Mouse (Mus musculus) hindbrain, embryonic 10.5 days (tissue): ENCODE results near the gene Peli2. TPM values are rescaled to one million over a fixed set of nuclear protein-coding genes. Genes with fewer than 3 reads are reported as not detected.

ENCODE experiments used
- DNase-seq: peaks from one replicate; pipeline ENCODE4 v3.0.0-alpha.2; 2017; ENCODE audit warnings: low spot score
- H3K27ac ChIP-seq: fragments of 300-500 bp; sonication (generic); 2 replicates; pipeline ENCODE4 v1.5.1; 2016; ENCODE audit warnings: mild to moderate bottlenecking, moderate library complexity
- H3K27me3 ChIP-seq: fragments of 300-500 bp; sonication (generic); 2 replicates; pipeline ENCODE4 v1.6.1; 2016; ENCODE audit warnings: mild to moderate bottlenecking; ENCODE audit not compliant: poor library complexity, insufficient read depth, severe bottlenecking
- H3K36me3 ChIP-seq: fragments of 300-500 bp; sonication (generic); 2 replicates; pipeline ENCODE4 v1.6.1; 2016; ENCODE audit warnings: mild to moderate bottlenecking, moderate library complexity
- H3K4me1 ChIP-seq: fragments of 300-500 bp; sonication (generic); replicated peaks from 2 replicates; pipeline ENCODE4 v1.6.1; 2016; ENCODE audit warnings: mild to moderate bottlenecking
- H3K4me3 ChIP-seq: fragments of 300-500 bp; sonication (generic); 2 replicates; pipeline ENCODE4 v1.5.1; 2016; ENCODE audit warnings: mild to moderate bottlenecking, moderate library complexity
- H3K9me3 ChIP-seq: fragments of 300-500 bp; sonication (generic); 2 replicates; pipeline ENCODE4 v1.6.1; 2016; ENCODE audit warnings: mild to moderate bottlenecking, moderate library complexity
- WGBS: fragments of 180-500 bp; shearing (Covaris S2); methylation state at CpG from one replicate; pipeline ENCODE4 v1.1.7; 2016; 5-methylcytosine and 5-hydroxymethylcytosine counted together
- polyA plus RNA-seq: library from polyadenylated mRNA; unstranded; fragments of >200 nt; fragmentation: Nextera tagmentation; extraction: Ambion mirVana; gene quantifications from 2 replicates; pipeline ENCODE4 v1.2.1, GENCODE M21; 2016

Peli2 gene
- polyA plus RNA-seq, 1 experiment from 2014 or later: 16.9 TPM

- Histone ChIP-seq H3K4me1 (peaks cover 95% of the 10 kb centered on the region), H3K27me3 (no peaks in the 10 kb centered on the region), H3K27ac (0 out of 2 replicates have a peak overlapping the region, but pooled peaks have one; percentile 35), H3K4me3 (no peak overlapping the region), H3K36me3 (peaks cover 4% of the 10 kb centered on the region; the same call in 1 of the 2 replicates), H3K9me3 (no peaks in the 10 kb centered on the region)
- no peak for DNase-seq
- WGBS: 84% methylated on average over 6 of the region's 6 CpGs
Observed at GRCm38 (mm10) chr14:48130021-48130420, 9.4 kb downstream of the Peli2 start.

- WGBS: 49% methylated on average over 20 of the region's 20 CpGs
- peak overlapping the region; percentile 77 for H3K27ac ChIP-seq
- no peaks in the 10 kb centered on the region for H3K27me3 ChIP-seq
- H3K4me1 ChIP-seq: peaks cover 95% of the 10 kb centered on the region
- H3K4me3 ChIP-seq: no peak overlapping the region
- peaks cover 4% of the 10 kb centered on the region; the same call in 1 of the 2 replicates for H3K36me3 ChIP-seq
- no peaks in the 10 kb centered on the region for H3K9me3 ChIP-seq
- no peak for DNase-seq
Observed at GRCm38 (mm10) chr14:48130761-48131575, 10.3 kb downstream of the Peli2 start.

GRCm38 (mm10) chr14:48131576-48131922 lies 10.9 kb downstream of the Peli2 start:
- peaks cover 4% of the 10 kb centered on the region; the same call in 1 of the 2 replicates for H3K36me3 ChIP-seq
- no peaks in the 10 kb centered on the region for H3K27me3 ChIP-seq
- WGBS: 54% methylated on average over 4 of the region's 4 CpGs
- H3K9me3 ChIP-seq: no peaks in the 10 kb centered on the region
- peak overlapping the region; percentile 77 for H3K27ac ChIP-seq
- H3K4me1 ChIP-seq: peaks cover 95% of the 10 kb centered on the region
- DNase-seq: no peak
- H3K4me3 ChIP-seq: no peak overlapping the region

GRCm38 (mm10) chr14:48132241-48132640 lies 11.6 kb downstream of the Peli2 start:
- H3K27me3 ChIP-seq: no peaks in the 10 kb centered on the region
- H3K36me3 ChIP-seq: peaks cover 4% of the 10 kb centered on the region; the same call in 1 of the 2 replicates
- no peak overlapping the region for H3K4me3 ChIP-seq
- peaks cover 95% of the 10 kb centered on the region for H3K4me1 ChIP-seq
- WGBS: 78% methylated on average over 3 of the region's 3 CpGs
- no peak for DNase-seq
- H3K9me3 ChIP-seq: no peaks in the 10 kb centered on the region
- peak overlapping the region; percentile 77 for H3K27ac ChIP-seq

DNA sequence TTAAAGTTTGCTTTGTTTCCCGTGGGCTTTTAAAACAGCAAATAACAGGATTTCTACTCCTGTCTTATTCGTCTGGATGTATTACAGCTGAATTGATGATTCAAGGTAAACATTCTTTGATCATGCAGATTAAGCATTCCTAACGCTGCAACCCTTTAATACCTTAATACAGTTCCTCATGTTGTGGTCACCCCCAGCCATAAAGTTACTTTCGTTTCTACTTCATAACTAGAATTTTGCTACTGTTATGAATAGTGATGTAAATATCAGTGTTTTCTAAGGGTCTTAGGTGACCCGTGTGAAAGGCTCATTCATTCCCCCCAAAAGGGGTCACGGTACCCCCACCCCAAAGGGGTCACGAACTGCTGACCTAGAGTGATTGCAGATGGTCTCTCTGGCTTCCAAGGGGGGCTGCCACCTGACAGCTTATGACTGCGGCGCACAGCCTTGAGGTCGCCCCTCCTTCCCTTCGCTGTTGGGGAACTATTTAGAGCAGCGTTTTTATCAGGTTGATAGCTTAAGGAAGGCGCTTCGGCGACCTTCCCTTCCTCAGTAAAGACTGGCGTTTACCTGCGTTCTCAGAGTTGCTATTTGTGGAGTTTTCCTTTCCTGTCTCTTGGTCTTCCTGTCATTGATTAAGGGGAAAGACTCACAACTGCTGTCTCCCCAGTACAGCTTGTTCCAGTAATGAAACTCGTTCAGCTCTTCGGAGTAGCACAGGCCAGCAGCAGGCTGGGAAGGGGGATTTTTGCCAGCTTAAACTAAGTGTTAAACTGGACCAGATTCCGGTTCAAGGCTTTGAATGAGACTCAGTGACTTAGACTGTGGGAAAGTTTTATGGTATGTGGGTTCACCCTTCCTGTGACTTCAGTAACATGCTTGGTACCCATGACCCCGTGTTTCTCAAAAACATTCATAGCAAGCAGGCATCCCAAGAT lies 12.5 kb downstream of the Peli2 start:
- H3K9me3 ChIP-seq: no peaks in the 10 kb centered on the region
- 55% methylated on average over 21 of the region's 21 CpGs for WGBS
- no peak for DNase-seq
- H3K4me3 ChIP-seq: no peak overlapping the region
- H3K36me3 ChIP-seq: peaks cover 4% of the 10 kb centered on the region; the same call in 1 of the 2 replicates
- H3K27me3 ChIP-seq: no peaks in the 10 kb centered on the region
- peaks cover 95% of the 10 kb centered on the region for H3K4me1 ChIP-seq
- H3K27ac ChIP-seq: peak overlapping the region; percentile 73; the same call in 1 of the 2 replicates

DNA sequence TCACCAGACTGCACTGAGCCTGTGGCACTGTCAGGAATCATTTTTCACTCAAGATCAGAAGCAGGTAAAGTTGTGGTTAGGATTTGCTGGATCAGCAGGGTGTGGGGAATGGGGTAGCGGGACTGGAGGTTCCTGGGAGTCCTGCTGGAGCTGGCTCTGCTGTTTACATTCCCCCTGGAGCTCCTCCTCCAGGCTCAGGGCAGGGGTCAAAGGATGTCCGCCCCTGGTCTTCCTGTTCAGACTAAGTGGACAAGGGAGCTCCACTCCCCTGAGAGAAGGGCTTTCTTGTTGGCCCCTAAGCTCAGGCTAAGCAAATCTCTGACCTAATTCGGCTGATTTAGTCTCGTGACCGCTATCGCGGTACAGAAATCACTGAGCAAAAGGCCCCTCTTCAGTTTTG lies 13.7 kb downstream of the Peli2 start:
- H3K9me3 ChIP-seq: no peaks in the 10 kb centered on the region
- H3K4me3 ChIP-seq: no peak overlapping the region
- peaks cover 4% of the 10 kb centered on the region for H3K36me3 ChIP-seq
- 27% methylated on average over 7 of the region's 7 CpGs for WGBS
- peaks cover 95% of the 10 kb centered on the region for H3K4me1 ChIP-seq
- DNase-seq: peak; percentile 59
- H3K27me3 ChIP-seq: no peaks in the 10 kb centered on the region
- H3K27ac ChIP-seq: peak overlapping the region; percentile 73

GRCm38 (mm10) chr14:48135816-48136345 lies 15.3 kb downstream of the Peli2 start:
- DNase-seq: no peak
- Histone ChIP-seq H3K27ac (0 out of 2 replicates have a peak overlapping the region, but pooled peaks have one; percentile 36), H3K9me3 (no peaks in the 10 kb centered on the region), H3K27me3 (no peaks in the 10 kb centered on the region), H3K4me3 (no peak overlapping the region), H3K4me1 (peaks cover 87% of the 10 kb centered on the region), H3K36me3 (no peaks in the 10 kb centered on the region; the same call in 1 of the 2 replicates)
- WGBS: 71% methylated on average over 11 of the region's 11 CpGs

GRCm38 (mm10) chr14:48137731-48138130 lies 17.1 kb downstream of the Peli2 start:
- DNase-seq: no peak
- Histone ChIP-seq H3K27me3 (no peaks in the 10 kb centered on the region), H3K4me1 (peaks cover 86% of the 10 kb centered on the region), H3K9me3 (no peaks in the 10 kb centered on the region), H3K36me3 (peaks cover 6% of the 10 kb centered on the region; the same call in 1 of the 2 replicates), H3K4me3 (no peak overlapping the region), H3K27ac (no peak overlapping the region)
- 76% methylated on average over 8 of the region's 8 CpGs for WGBS

DNA sequence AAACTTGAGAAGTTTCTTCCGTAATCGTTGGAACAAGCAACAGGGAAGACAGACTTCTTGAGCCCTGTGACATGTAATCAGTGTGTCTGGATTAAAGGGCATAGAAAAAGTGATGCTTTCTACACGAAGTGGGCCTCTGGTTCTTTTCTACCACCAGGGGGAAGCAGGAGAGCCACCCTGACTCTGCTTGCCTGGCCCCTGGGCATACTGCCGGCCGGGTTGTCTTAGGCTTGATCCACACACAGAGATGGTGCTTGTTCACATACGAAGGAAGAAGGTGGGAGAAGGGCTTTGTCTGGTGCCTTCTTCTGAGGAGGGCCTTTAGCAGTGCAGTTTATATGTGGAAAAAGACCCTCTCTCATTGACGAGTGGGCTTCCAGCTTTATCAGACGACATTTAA lies 17.5 kb downstream of the Peli2 start:
- Histone ChIP-seq H3K27ac (no peak overlapping the region), H3K36me3 (peaks cover 6% of the 10 kb centered on the region; the same call in 1 of the 2 replicates), H3K27me3 (no peaks in the 10 kb centered on the region), H3K9me3 (no peaks in the 10 kb centered on the region), H3K4me3 (no peak overlapping the region), H3K4me1 (peaks cover 86% of the 10 kb centered on the region)
- 54% methylated on average over 8 of the region's 8 CpGs for WGBS
- DNase-seq: no peak

- no peak for DNase-seq
- Histone ChIP-seq H3K36me3 (peaks cover 9% of the 10 kb centered on the region; the same call in 1 of the 2 replicates), H3K4me3 (no peak overlapping the region), H3K27ac (no peak overlapping the region), H3K4me1 (peaks cover 81% of the 10 kb centered on the region), H3K9me3 (no peaks in the 10 kb centered on the region), H3K27me3 (no peaks in the 10 kb centered on the region)
- 92% methylated on average over 3 of the region's 3 CpGs for WGBS
Observed at GRCm38 (mm10) chr14:48139409-48139808, 18.8 kb downstream of the Peli2 start.

GRCm38 (mm10) chr14:48141694-48142093 lies 21.1 kb downstream of the Peli2 start:
- DNase-seq: no peak
- Histone ChIP-seq H3K36me3 (peaks cover 14% of the 10 kb centered on the region; the same call in 1 of the 2 replicates), H3K4me3 (no peak overlapping the region), H3K9me3 (no peaks in the 10 kb centered on the region), H3K27me3 (no peaks in the 10 kb centered on the region), H3K4me1 (peaks cover 59% of the 10 kb centered on the region), H3K27ac (no peak overlapping the region)
- WGBS: 66% methylated on average over 8 of the region's 8 CpGs

DNA sequence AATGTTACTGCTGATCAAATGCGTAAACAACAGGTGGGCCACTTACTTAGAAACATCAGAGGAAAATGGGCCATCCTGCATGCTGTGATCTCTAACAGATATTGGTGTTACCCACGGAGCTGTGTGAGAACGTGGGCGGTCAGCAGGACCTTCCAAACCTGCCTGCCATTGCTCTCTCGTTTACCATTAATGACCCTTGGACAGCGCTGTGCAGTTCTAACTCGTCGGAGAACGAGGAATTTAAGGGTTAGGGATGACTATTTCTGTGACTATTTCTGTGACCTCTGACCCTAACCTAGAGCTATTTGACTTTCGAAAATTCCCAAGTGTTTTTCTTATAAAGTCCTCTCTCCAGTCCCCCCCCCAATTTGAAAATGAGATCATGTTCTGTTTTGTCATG lies 22.1 kb downstream of the Peli2 start:
- WGBS: 54% methylated on average over 10 of the region's 10 CpGs
- no peaks in the 10 kb centered on the region for H3K9me3 ChIP-seq
- peaks cover 14% of the 10 kb centered on the region; the same call in 1 of the 2 replicates for H3K36me3 ChIP-seq

More for the DNA sequence above, 22.1 kb downstream of the Peli2 start:
- DNase-seq: no peak
- Histone ChIP-seq H3K4me3 (no peak overlapping the region), H3K27me3 (no peaks in the 10 kb centered on the region), H3K4me1 (peaks cover 49% of the 10 kb centered on the region), H3K27ac (0 out of 2 replicates have a peak overlapping the region, but pooled peaks have one; percentile 69)
